In genomic region chr7:49249996-49250395, GRCm38 (mm10) we compare ENCODE assay signal across 8 mouse cellular contexts.
A peak's percentile ranks its signal among the peaks of the same experiment; 100 is the strongest.
DNase-seq lines count a peak whose midpoint lies in the region; ATAC-seq lines count a peak whose summit lies in the region.

No protein-coding gene starts in this region.

- peak overlapping the region; percentile 97 for H3K4me2 ChIP-seq in hindbrain, embryonic 13.5 days

- H3K4me1 ChIP-seq in hindbrain, embryonic 13.5 days (replicated peaks) = peaks cover 66% of the 10 kb centered on the region

- H3K9me3 ChIP-seq in hindbrain, embryonic 13.5 days = no peaks in the 10 kb centered on the region

- H3K4me3 ChIP-seq in hindbrain, embryonic 13.5 days = 0 out of 2 replicates have a peak overlapping the region, but pooled peaks have one; percentile 13

- WGBS in hindbrain, embryonic 13.5 days = 10% methylated on average over 9 of the region's 9 CpGs

- peak overlapping the region; percentile 60 for H3K9ac ChIP-seq in hindbrain, embryonic 13.5 days

- DNase-seq in T-cell, adult 2 months (ENCODE audit: low spot score) = peak; percentile 9
- DNase-seq in cerebellum, adult 8-10 months = peak; percentile 92
- peak; percentile 81 to 96 for DNase-seq in frontal cortex, adult 2 months (ENCODE audit: extremely low spot score in 1 of 2, low spot score in 1 of 2)
- peak; percentile 82 to 87 for DNase-seq in layer of hippocampus, postnatal 36 days
- peak; percentile 77 for DNase-seq in skeletal muscle tissue, adult 2 months (ENCODE audit: low read depth, low spot score)

- peaks cover 24% of the 10 kb centered on the region for H3K27me3 ChIP-seq in hindbrain, embryonic 13.5 days

- ATAC-seq in hindbrain, embryonic 13.5 days (ENCODE audit: low FRiP score) = no peak
- ATAC-seq in megakaryocyte-erythroid progenitor cell, adult 5-6 weeks (replicated peaks; ENCODE audit: low FRiP score, low TSS enrichment, poor library complexity, severe bottlenecking) = peak; percentile 60
- ATAC-seq in activated CD4-positive, CD25-positive, alpha-beta regulatory T cell, adult 4 months = no peak

- no peak overlapping the region for H3K27ac ChIP-seq in hindbrain, embryonic 13.5 days

- H3K36me3 ChIP-seq in hindbrain, embryonic 13.5 days = no peaks in the 10 kb centered on the region

Comparison
In these comparisons a context has a peak if more than half of its experiments do, and no peak if none do; other contexts are left out.
1. DNase-seq: peak in every context shown above with its lines; median percentile 92 in cerebellum, adult 8-10 months; 88 in frontal cortex, adult 2 months; 84 in layer of hippocampus, postnatal 36 days; 77 in skeletal muscle tissue, adult 2 months; 9 in T-cell, adult 2 months.